Mouse (Mus musculus): Measurements from ENCODE around the gene Ndufb2. TPM values are rescaled to one million over a fixed set of nuclear protein-coding genes. Genes with fewer than 3 reads are reported as not detected.

Gene Ndufb2
- total and polyA plus RNA-seq, 3 experiments: 80.0 to 144 TPM; not detected in 1

- Histone ChIP-seq H3K79me2 (ENCODE audit: control insufficient read depth, insufficient read depth, low read length, poor library complexity) (no peaks in the 10 kb centered on the region), H3K9me3 (replicated peaks; ENCODE audit: insufficient read depth, low read length) (no peaks in the 10 kb centered on the region), H3K36me3 (ENCODE audit: control insufficient read depth in 1 of 2, insufficient read depth in 2 of 2, low read length in 2 of 2) (0 out of 4 replicates have a peak, but pooled peaks cover 0 to 4% of the 10 kb centered on the region in 2 experiments), H3K27me3 (ENCODE audit: control insufficient read depth in 1 of 2, insufficient read depth in 2 of 2, low read length in 2 of 2) (no peaks in the 10 kb centered on the region), H3K4me3 (ENCODE audit: control insufficient read depth in 1 of 2, insufficient read depth in 1 of 2, low read depth in 2 of 2, low read length in 2 of 2) (peak overlapping the region; percentile 56 to 67), H3K9ac (ENCODE audit: control insufficient read depth, low read depth, low read length, poor library complexity, severe bottlenecking) (peak overlapping the region; percentile 37), H3K4me1 (ENCODE audit: control insufficient read depth in 1 of 2, insufficient read depth in 2 of 2, low read length in 2 of 2) (peaks cover 0 to 4% of the 10 kb centered on the region in 2 experiments; a peak in 1 of 4 replicates), H3K27ac (ENCODE audit: control insufficient read depth, low read depth, low read length) (peak overlapping the region; percentile 25)
- TF ChIP-seq GABPA (IDR thresholded peaks at IDR 0.05; ENCODE audit: low read depth, low read length): 0 out of 2 replicates have a peak, but pooled peaks have one; percentile 15
- peak; percentile 8; the same call in 1 of the 2 replicates for TF ChIP-seq RCOR1 (IDR thresholded peaks at IDR 0.05; ENCODE audit: low read depth, low read length)
- TF ChIP-seq MAX (IDR thresholded peaks at IDR 0.05; ENCODE audit: low read length): peak; percentile 31; the same call in 1 of the 2 replicates
- no peak for TF ChIP-seq CHD2 (IDR thresholded peaks at IDR 0.05; ENCODE audit: low read length)
- TF ChIP-seq EP300 (IDR thresholded peaks at IDR 0.05; ENCODE audit: low read depth in 1 of 2, low read length in 2 of 2): peak in 1 of 2 experiments; percentile 26; a peak in 2 of 4 replicates
- TF ChIP-seq MXI1 (IDR thresholded peaks at IDR 0.05; ENCODE audit: low read depth, low read length): peak; percentile 38; the same call in 1 of the 2 replicates
- TF ChIP-seq HCFC1 (IDR thresholded peaks at IDR 0.05; ENCODE audit: low read depth, low read length): 0 out of 2 replicates have a peak, but pooled peaks have one; percentile 21
- TF ChIP-seq USF2 (IDR thresholded peaks at IDR 0.05; ENCODE audit: borderline replicate concordance in 1 of 2, insufficient read depth in 1 of 2, low read depth in 1 of 2, low read length in 2 of 2): no peak
- no peak for TF ChIP-seq MAFK (IDR thresholded peaks at IDR 0.05; ENCODE audit: borderline replicate concordance, low read depth, low read length)
- no peak for TF ChIP-seq ZMIZ1 (IDR thresholded peaks at IDR 0.05; ENCODE audit: low read depth, low read length)
- no peak for TF ChIP-seq MEF2A (IDR thresholded peaks at IDR 0.05; ENCODE audit: extremely low read depth, insufficient replicate concordance, low read depth, low read length, poor library complexity, severe bottlenecking)
- peak; percentile 55 for TF ChIP-seq RAD21 (IDR thresholded peaks at IDR 0.05; ENCODE audit: low read depth, low read length)
- peak; percentile 6; the same call in 1 of the 2 replicates for TF ChIP-seq ZC3H11A (IDR thresholded peaks at IDR 0.05; ENCODE audit: low read depth, low read length)
- TF ChIP-seq CTCF (IDR thresholded peaks at IDR 0.05 in 2 of 3, conservative IDR thresholded peaks at IDR 0.05 in 1 of 3; ENCODE audit: control insufficient read depth in 1 of 3, insufficient read depth in 1 of 3, low read depth in 2 of 3, low read length in 3 of 3, poor library complexity in 1 of 3, severe bottlenecking in 1 of 3): peak; percentile 25 to 81 (median 78); a peak in 5 of 6 replicates
- TF ChIP-seq SMC3 (IDR thresholded peaks at IDR 0.05; ENCODE audit: low read depth, low read length): peak; percentile 76
- peak; percentile 75; the same call in 1 of the 2 replicates for TF ChIP-seq GATA1 (IDR thresholded peaks at IDR 0.05; ENCODE audit: low read depth, low read length)
- peak; percentile 53 for TF ChIP-seq SIN3A (IDR thresholded peaks at IDR 0.05; ENCODE audit: low read length)
- peak; percentile 96 for DNase-seq (ENCODE audit: low read depth, low spot score)
Observed at GRCm38 (mm10) chr6:39562166-39563015, 30.0 kb upstream of the Ndufb2 start.

- H3K4me1 ChIP-seq (ENCODE audit: control insufficient read depth in 1 of 2, insufficient read depth in 2 of 2, low read length in 2 of 2): peaks cover 0 to 4% of the 10 kb centered on the region in 2 experiments; a peak in 1 of 4 replicates
- no peaks in the 10 kb centered on the region for H3K79me2 ChIP-seq (ENCODE audit: control insufficient read depth, insufficient read depth, low read length, poor library complexity)
- no peaks in the 10 kb centered on the region for H3K9me3 ChIP-seq (replicated peaks; ENCODE audit: insufficient read depth, low read length)
- peak; percentile 74 for DNase-seq (ENCODE audit: low read depth, low spot score)
- H3K27ac ChIP-seq (ENCODE audit: control insufficient read depth, low read depth, low read length): no peak overlapping the region
- no peak overlapping the region for H3K4me3 ChIP-seq (ENCODE audit: control insufficient read depth in 1 of 2, insufficient read depth in 1 of 2, low read depth in 2 of 2, low read length in 2 of 2)
- H3K27me3 ChIP-seq (ENCODE audit: control insufficient read depth in 1 of 2, insufficient read depth in 2 of 2, low read length in 2 of 2): no peaks in the 10 kb centered on the region
- H3K36me3 ChIP-seq (ENCODE audit: control insufficient read depth in 1 of 2, insufficient read depth in 2 of 2, low read length in 2 of 2): 0 out of 4 replicates have a peak, but pooled peaks cover 0 to 2% of the 10 kb centered on the region in 2 experiments
- H3K9ac ChIP-seq (ENCODE audit: control insufficient read depth, low read depth, low read length, poor library complexity, severe bottlenecking): no peak overlapping the region
- TF ChIP-seq JUND (IDR thresholded peaks at IDR 0.05; ENCODE audit: low read depth, low read length): no peak
- TF ChIP-seq USF1 (IDR thresholded peaks at IDR 0.05; ENCODE audit: low read depth, low read length): no peak
- no peak for TF ChIP-seq BHLHE40 (IDR thresholded peaks at IDR 0.05; ENCODE audit: borderline replicate concordance, low read depth, low read length)
- no peak for TF ChIP-seq MYB (IDR thresholded peaks at IDR 0.05; ENCODE audit: low read depth, low read length)
- TF ChIP-seq ZMIZ1 (IDR thresholded peaks at IDR 0.05; ENCODE audit: low read depth, low read length): no peak
- TF ChIP-seq MAZ (IDR thresholded peaks at IDR 0.05; ENCODE audit: low read depth, low read length): no peak
- TF ChIP-seq GATA1 (IDR thresholded peaks at IDR 0.05; ENCODE audit: low read depth, low read length): no peak
- no peak for TF ChIP-seq NELFE (IDR thresholded peaks at IDR 0.05; ENCODE audit: low read depth, low read length)
- TF ChIP-seq SIN3A (IDR thresholded peaks at IDR 0.05; ENCODE audit: low read length): no peak
- peak; percentile 48 to 83 (median 82) for TF ChIP-seq CTCF (IDR thresholded peaks at IDR 0.05 in 2 of 3, conservative IDR thresholded peaks at IDR 0.05 in 1 of 3; ENCODE audit: control insufficient read depth in 1 of 3, insufficient read depth in 1 of 3, low read depth in 2 of 3, low read length in 3 of 3, poor library complexity in 1 of 3, severe bottlenecking in 1 of 3)
- no peak for TF ChIP-seq TAL1 (IDR thresholded peaks at IDR 0.05; ENCODE audit: low read length)
- no peak for TF ChIP-seq GABPA (IDR thresholded peaks at IDR 0.05; ENCODE audit: low read depth, low read length)
- TF ChIP-seq MEF2A (IDR thresholded peaks at IDR 0.05; ENCODE audit: extremely low read depth, insufficient replicate concordance, low read depth, low read length, poor library complexity, severe bottlenecking): no peak
- no peak for TF ChIP-seq POLR2AphosphoS5 (IDR thresholded peaks at IDR 0.05; ENCODE audit: borderline replicate concordance, low read depth, low read length)
- no peak for TF ChIP-seq ETS1 (IDR thresholded peaks at IDR 0.05; ENCODE audit: low read depth, low read length)
- peak; percentile 40 for TF ChIP-seq ZC3H11A (IDR thresholded peaks at IDR 0.05; ENCODE audit: low read depth, low read length)
- no peak for TF ChIP-seq MAFK (IDR thresholded peaks at IDR 0.05; ENCODE audit: borderline replicate concordance, low read depth, low read length)
- no peak for TF ChIP-seq CHD2 (IDR thresholded peaks at IDR 0.05; ENCODE audit: low read length)
- TF ChIP-seq SMC3 (IDR thresholded peaks at IDR 0.05; ENCODE audit: low read depth, low read length): peak; percentile 65
Observed at GRCm38 (mm10) chr6:39567528-39567927, 24.8 kb upstream of the Ndufb2 start.
